Mouse (Mus musculus) urinary bladder, postnatal 36 days (tissue): ENCODE results near the gene Vps26b.

Experiments
- DNase-seq, 2 experiments: peaks; one replicate each; pipeline ENCODE4 v3.0.0; 2022; ENCODE audit warnings: low spot score in 2 of 2, mixed read lengths in 1 of 2

Vps26b gene

GRCm38 (mm10) chr9:27029828-27030762 lies at the start of gene Vps26b, which contains the start of gene Ncapd3:
Gene Vps26b, minus strand, starts transcription at chr9:27030065.
Gene Ncapd3, plus strand, starts transcription at chr9:27030175.
- peak; percentile 94 to 96 for DNase-seq

GRCm38 (mm10) chr9:27075812-27076211 lies 45.9 kb upstream of the Vps26b start:
- DNase-seq = no peak

GRCm38 (mm10) chr9:27074677-27075076 lies 44.8 kb upstream of the Vps26b start:
- DNase-seq = no peak

- no peak for DNase-seq
Measured at GRCm38 (mm10) chr9:27070895-27071294, 41.0 kb upstream of the Vps26b start.

- no peak for DNase-seq
Measured at GRCm38 (mm10) chr9:27058341-27058740, 28.5 kb upstream of the Vps26b start.

GRCm38 (mm10) chr9:27049492-27049891 lies 19.6 kb upstream of the Vps26b start:
- DNase-seq = no peak

- DNase-seq = no peak
Measured at GRCm38 (mm10) chr9:27043892-27044291, 14.0 kb upstream of the Vps26b start.

GRCm38 (mm10) chr9:27030763-27031100 lies 867 bp upstream of the Vps26b start:
- DNase-seq = no peak

GRCm38 (mm10) chr9:27029022-27029827 lies 640 bp downstream of the Vps26b start:
- DNase-seq = peak; percentile 7 to 26

- no peak for DNase-seq
Measured at GRCm38 (mm10) chr9:27026708-27027107, 3.2 kb downstream of the Vps26b start.

GRCm38 (mm10) chr9:27023681-27024080 lies 6.2 kb downstream of the Vps26b start:
- no peak for DNase-seq

GRCm38 (mm10) chr9:27018961-27019360 lies 10.9 kb downstream of the Vps26b start:
- DNase-seq = no peak

GRCm38 (mm10) chr9:27011572-27011971 lies 18.3 kb downstream of the Vps26b start:
- DNase-seq = no peak

- no peak for DNase-seq
Measured at GRCm38 (mm10) chr9:27009231-27009630, 20.6 kb downstream of the Vps26b start.

- no peak for DNase-seq
Measured at GRCm38 (mm10) chr9:27006866-27007265, 23.0 kb downstream of the Vps26b start.

GRCm38 (mm10) chr9:27005933-27006332 lies 23.9 kb downstream of the Vps26b start:
- no peak for DNase-seq

- DNase-seq = no peak
Measured at GRCm38 (mm10) chr9:27005231-27005630, 24.6 kb downstream of the Vps26b start.

- DNase-seq = peak; percentile 88 to 97
Measured at GRCm38 (mm10) chr9:26999461-27000395, 30.1 kb downstream of the Vps26b start, which contains the start of the genes Acad8 and Thyn1. Gene Acad8, minus strand, starts transcription at chr9:26999566. Gene Thyn1, plus strand, starts transcription at chr9:26999710.

GRCm38 (mm10) chr9:26998669-26999460 lies 31.0 kb downstream of the Vps26b start:
- DNase-seq = no peak

- no peak for DNase-seq
Measured at GRCm38 (mm10) chr9:26997501-26997900, 32.4 kb downstream of the Vps26b start.
